Mouse (Mus musculus): ENCODE results near the gene Gpr26. TPM values are rescaled to one million over a fixed set of nuclear protein-coding genes. Genes with fewer than 3 reads are reported as not detected.

Gene Gpr26
- polyA plus RNA-seq, 1 experiment from 2014 or later, result not detected

GRCm38 (mm10) chr7:132031940-132032531, 65.8 kb downstream of the Gpr26 start:
- Histone ChIP-seq H3K27me3 (no peaks in the 10 kb centered on the region), H3K9ac (no peak overlapping the region), H3K4me3 (replicated peaks) (no peak overlapping the region), H3K36me3 (replicated peaks) (no peaks in the 10 kb centered on the region), H3K4me2 (no peak overlapping the region), H3K27ac (replicated peaks) (no peak overlapping the region), H3K9me3 (replicated peaks) (no peaks in the 10 kb centered on the region), H3K4me1 (replicated peaks) (no peaks in the 10 kb centered on the region)
- no peak for ATAC-seq (ENCODE audit: insufficient read depth)
- 54% methylated on average over 6 of the region's 6 CpGs for WGBS (ENCODE audit: insufficient replicate concordance)

Other genes with a start within 250 kb of the Gpr26 start
- gene Cpxm2, start 188.3 kb downstream of the Gpr26 start, polyA plus RNA-seq (2015; fragmentation: Nextera tagmentation; extraction: Ambion mirVana), result 0.12 and 0.20 TPM in 2 replicates